Mouse (Mus musculus): ENCODE data around the gene Rela.

The Rela gene

DNA sequence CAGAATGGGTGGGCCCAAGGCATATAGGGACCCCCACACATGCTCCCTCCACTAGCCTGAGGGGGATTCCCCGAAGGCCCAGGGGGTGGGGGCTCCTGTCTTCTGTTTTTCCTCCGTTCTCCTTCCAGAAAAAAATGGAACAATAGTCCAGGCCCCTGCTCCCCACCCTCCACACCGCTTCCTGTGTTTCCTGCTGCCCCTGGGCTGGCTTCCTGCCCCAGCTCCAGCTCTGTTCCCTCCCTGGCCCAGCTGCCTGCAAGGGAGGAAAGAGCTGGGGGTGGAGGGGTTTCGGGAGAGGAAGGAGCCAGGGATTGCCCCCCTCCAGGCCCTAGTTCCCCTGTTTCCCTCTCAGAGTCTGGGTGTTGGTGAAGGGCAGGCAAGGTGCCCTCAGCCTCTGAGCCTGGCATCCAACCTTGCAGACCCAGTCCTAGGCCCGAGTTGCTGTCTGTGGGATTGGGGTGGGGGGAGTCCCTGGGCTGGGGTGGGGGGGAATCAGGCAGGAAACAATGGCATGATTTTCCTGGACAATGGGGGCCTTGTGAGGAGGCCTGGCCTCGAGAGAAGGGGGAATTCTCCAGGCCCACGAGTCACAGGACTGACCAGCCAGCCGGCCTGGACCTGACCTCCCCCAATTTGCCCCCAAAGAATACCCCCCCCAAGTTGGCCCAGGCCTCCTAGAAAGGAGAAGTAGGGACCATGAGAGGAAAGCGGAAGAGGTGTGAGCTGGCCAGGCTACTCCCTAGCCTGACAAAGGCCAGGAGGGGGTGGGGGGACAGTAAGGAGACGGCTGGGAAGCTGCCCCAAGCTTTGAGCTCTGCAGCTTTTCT, 55.0 kb downstream of the Rela start:
- DNase-seq (ENCODE audit: low read depth, low spot score), result no peak

DNA sequence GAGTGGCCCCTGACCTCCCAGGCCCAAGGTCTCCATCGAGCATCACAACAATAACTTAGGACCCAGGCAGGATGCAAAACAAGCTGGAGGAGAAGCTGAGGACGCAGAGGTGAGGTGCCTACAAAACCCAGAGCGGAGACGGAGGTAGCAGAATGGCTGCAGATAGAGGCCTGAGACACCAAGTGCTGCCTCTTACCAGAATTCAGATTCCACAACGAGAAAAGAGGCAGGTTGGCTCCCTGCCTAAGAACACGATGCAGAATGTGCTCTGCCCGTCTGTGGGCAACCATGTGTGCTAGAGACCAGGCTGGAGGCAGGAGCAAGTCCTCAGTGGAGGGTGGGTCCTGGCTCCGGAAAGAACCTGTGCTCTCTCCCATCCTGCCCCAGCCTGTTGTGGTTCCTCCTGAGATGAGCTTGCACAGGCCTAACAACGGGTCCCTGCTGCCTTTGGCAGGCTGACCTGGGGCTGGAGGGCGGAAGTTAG, 55.7 kb downstream of the Rela start:
- DNase-seq (ENCODE audit: low read depth, low spot score), result no peak

More for the DNA sequence above, 55.0 kb downstream of the Rela start:
- Histone ChIP-seq H3K36me3 (ENCODE audit: control insufficient read depth, insufficient read depth, low read length, poor library complexity, severe bottlenecking) (peaks cover 8% of the 10 kb centered on the region), H3K27me3 (ENCODE audit: control insufficient read depth, insufficient read depth, low read length, poor library complexity, severe bottlenecking) (no peaks in the 10 kb centered on the region)

DNA sequence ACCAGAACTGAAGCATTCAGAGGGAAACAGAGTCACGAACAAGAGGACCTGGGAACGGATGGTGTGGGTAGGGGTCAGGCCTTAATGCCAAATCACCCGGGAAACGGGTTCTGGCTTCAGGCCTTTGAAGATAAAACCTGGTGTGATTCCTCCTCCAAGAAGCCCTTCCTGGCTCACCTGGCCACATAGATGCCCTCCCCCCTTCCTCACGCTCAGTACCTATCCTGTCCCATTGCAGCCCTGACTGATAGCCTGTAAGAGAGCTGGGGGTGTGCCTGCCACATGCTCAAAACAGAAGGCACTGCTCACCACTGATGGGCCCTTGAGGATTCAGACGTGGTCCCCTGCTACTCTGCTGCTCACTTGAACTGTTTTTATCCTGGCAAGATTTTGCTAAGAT, 56.5 kb downstream of the Rela start:
- Histone ChIP-seq H3K27me3 (ENCODE audit: control insufficient read depth, insufficient read depth, low read length, poor library complexity, severe bottlenecking) (no peaks in the 10 kb centered on the region), H3K36me3 (ENCODE audit: control insufficient read depth, insufficient read depth, low read length, poor library complexity, severe bottlenecking) (peaks cover 16% of the 10 kb centered on the region)
- no peak for DNase-seq (ENCODE audit: low read depth, low spot score)

More for the DNA sequence above, 55.7 kb downstream of the Rela start:
- H3K27me3 ChIP-seq (ENCODE audit: control insufficient read depth, insufficient read depth, low read length, poor library complexity, severe bottlenecking), result no peaks in the 10 kb centered on the region
- H3K36me3 ChIP-seq (ENCODE audit: control insufficient read depth, insufficient read depth, low read length, poor library complexity, severe bottlenecking), result peaks cover 14% of the 10 kb centered on the region

DNA sequence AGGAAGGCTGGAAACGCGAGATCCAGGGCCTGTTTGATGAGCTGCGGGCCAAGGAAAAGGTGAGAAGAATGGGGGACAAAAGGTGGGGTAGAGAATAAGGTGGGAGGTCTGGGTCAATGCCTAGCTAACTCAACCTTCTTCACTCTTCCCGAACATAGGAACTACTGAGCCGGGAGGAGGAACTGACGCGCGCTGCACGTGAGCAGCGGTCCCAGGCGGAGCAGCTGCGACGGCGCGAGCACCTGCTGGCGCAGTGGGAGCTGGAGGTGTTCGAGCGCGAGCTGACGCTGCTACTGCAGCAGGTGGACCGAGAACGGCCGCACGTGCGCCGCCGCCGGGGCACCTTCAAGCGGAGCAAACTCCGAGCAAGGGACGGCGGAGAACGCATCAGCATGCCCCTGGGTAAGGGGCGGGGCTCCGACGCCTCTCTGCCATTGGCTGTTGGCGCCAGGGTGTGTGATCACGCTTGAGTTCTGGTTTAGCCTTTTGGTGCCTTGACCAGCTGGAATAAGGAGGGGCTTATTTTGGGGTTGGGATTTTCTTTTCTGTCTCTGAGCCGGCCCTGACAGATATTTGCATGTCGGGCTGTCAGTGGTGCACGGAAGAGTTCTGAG, 58.7 kb downstream of the Rela start:
- H3K36me3 ChIP-seq (ENCODE audit: control insufficient read depth, insufficient read depth, low read length, poor library complexity, severe bottlenecking), result peaks cover 24% of the 10 kb centered on the region
- H3K27me3 ChIP-seq (ENCODE audit: control insufficient read depth, insufficient read depth, low read length, poor library complexity, severe bottlenecking), result no peaks in the 10 kb centered on the region
- no peak for DNase-seq (ENCODE audit: low read depth, low spot score)

Data from splenic B cell, adult 2 months (primary cell).